Mouse (Mus musculus) forebrain, embryonic 14.5 days (tissue): ENCODE results near the gene Ankrd65. TPM values are rescaled to one million over a fixed set of nuclear protein-coding genes. Genes with fewer than 3 reads are reported as not detected.

Experiments used
- ATAC-seq: fragments of 200-750 bp; cut with Nextera tagmentation; 2 replicates; pipeline ENCODE4 v1.8.0; 2017; ENCODE audit warnings: mild to moderate bottlenecking, moderate library complexity
- DNase-seq: peaks from one replicate; pipeline ENCODE4 v3.0.0-alpha.2; 2015; ENCODE audit warnings: low spot score
- H3K27ac ChIP-seq: fragments of 300-500 bp; sonication (generic); 2 replicates; pipeline ENCODE4 v1.5.1; 2014; ENCODE audit warnings: low read depth, mild to moderate bottlenecking, control low read depth, low read length, moderate library complexity
- H3K27me3 ChIP-seq: fragments of 300-500 bp; sonication (generic); replicated peaks from 2 replicates; pipeline ENCODE4 v1.6.1; 2014; ENCODE audit warnings: low read length, control low read depth, mixed read lengths; ENCODE audit not compliant: control insufficient read depth, insufficient read depth
- H3K36me3 ChIP-seq: fragments of 300-500 bp; sonication (generic); 2 replicates; pipeline ENCODE4 v1.6.1; 2014; ENCODE audit warnings: low read length, control low read depth; ENCODE audit not compliant: control insufficient read depth, insufficient read depth
- H3K4me1 ChIP-seq: fragments of 300-500 bp; sonication (generic); 2 replicates; pipeline ENCODE4 v1.6.1; 2014; ENCODE audit warnings: antibody characterized with exemption, low read length, control low read depth; ENCODE audit not compliant: control insufficient read depth, insufficient read depth
- H3K4me2 ChIP-seq: fragments of 300-500 bp; sonication (generic); 2 replicates; pipeline ENCODE4 v1.6.1; 2014; ENCODE audit warnings: mild to moderate bottlenecking, control low read depth, low read length
- H3K4me3 ChIP-seq: fragments of 300-500 bp; sonication (generic); 2 replicates; pipeline ENCODE4 v1.5.1; 2014; ENCODE audit warnings: low read depth, low read length, control low read depth
- H3K9ac ChIP-seq: fragments of 300-500 bp; sonication (generic); 2 replicates; pipeline ENCODE4 v1.6.1; 2014; ENCODE audit warnings: mild to moderate bottlenecking, low read length, control low read depth, moderate library complexity
- H3K9me3 ChIP-seq: fragments of 300-500 bp; sonication (generic); replicated peaks from 2 replicates; pipeline ENCODE4 v1.6.1; 2016; ENCODE audit warnings: low read length, control low read depth, mixed read lengths; ENCODE audit not compliant: control insufficient read depth
- WGBS: fragments of 180-500 bp; shearing (Covaris S2); extraction: QIAGEN DNeasy Blood & Tissue Kit; methylation state at CpG from one replicate; pipeline ENCODE4 v1.1.7; 2014; 5-methylcytosine and 5-hydroxymethylcytosine counted together
- polyA plus RNA-seq: library from polyadenylated mRNA; unstranded; fragments of >200 nt; fragmentation: Nextera tagmentation; extraction: Ambion mirVana; gene quantifications from 2 replicates; pipeline ENCODE4 v1.2.1, GENCODE M21; 2014

Ankrd65 gene
- polyA plus RNA-seq, 1 experiment from 2014 or later = not detected

DNA sequence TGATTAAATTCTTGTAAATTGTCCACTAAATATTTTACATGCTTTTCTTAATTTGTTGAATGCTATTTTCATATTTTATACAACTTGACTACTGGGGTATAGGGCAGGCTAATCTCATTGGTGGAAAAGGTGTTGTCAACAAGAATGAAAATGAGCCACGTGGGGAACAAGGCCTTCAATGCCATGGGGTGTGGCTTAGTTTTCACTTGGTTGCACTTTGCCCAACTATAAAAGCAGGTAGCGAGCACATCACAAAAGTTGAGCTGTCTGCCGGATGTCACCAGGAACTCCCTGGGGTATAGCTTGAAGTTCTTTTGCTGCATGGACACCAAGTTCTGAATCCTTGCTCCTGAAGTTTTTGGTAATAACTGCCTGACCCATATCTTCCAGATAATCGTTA is 27.3 kb downstream of the Ankrd65 start:
- ATAC-seq = no peak
- no peaks in the 10 kb centered on the region for H3K9me3 ChIP-seq
- WGBS = 57% methylated on average over 4 of the region's 4 CpGs

DNA sequence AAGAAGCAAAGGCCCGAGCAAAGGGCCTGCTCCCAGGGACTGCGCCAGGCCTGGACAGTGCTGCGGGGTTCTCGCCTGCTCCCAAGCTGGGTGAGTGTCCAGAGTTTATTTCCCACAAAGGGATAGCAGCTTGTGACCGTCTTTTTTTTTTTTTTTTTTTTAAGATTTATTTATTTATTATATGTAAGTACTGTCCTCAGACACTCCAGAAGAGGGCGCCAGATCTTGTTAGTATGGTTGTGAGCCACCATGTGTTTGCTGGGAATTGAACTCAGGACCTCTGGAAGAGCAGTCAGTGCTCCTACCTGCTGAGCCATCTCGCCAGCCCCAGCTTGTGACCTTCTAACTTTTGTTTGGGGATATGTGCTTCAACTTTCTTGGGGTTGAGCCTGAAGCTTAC is 30.8 kb downstream of the Ankrd65 start:
- Histone ChIP-seq H3K4me3 (no peak overlapping the region), H3K9me3 (no peaks in the 10 kb centered on the region), H3K27ac (no peak overlapping the region), H3K4me2 (no peak overlapping the region), H3K9ac (no peak overlapping the region), H3K36me3 (peaks cover 93% of the 10 kb centered on the region), H3K4me1 (no peaks in the 10 kb centered on the region), H3K27me3 (no peaks in the 10 kb centered on the region)
- DNase-seq (no peak), ATAC-seq (no peak)
- 80% methylated on average over 7 of the region's 7 CpGs for WGBS

More for the DNA sequence above, 27.3 kb downstream of the Ankrd65 start:
- H3K27me3 ChIP-seq = no peaks in the 10 kb centered on the region
- H3K4me2 ChIP-seq = no peak overlapping the region
- H3K4me3 ChIP-seq = no peak overlapping the region
- H3K27ac ChIP-seq = no peak overlapping the region
- H3K4me1 ChIP-seq = peaks cover 11% of the 10 kb centered on the region
- no peak overlapping the region for H3K9ac ChIP-seq
- DNase-seq = no peak
- H3K36me3 ChIP-seq = peaks cover 89% of the 10 kb centered on the region

DNA sequence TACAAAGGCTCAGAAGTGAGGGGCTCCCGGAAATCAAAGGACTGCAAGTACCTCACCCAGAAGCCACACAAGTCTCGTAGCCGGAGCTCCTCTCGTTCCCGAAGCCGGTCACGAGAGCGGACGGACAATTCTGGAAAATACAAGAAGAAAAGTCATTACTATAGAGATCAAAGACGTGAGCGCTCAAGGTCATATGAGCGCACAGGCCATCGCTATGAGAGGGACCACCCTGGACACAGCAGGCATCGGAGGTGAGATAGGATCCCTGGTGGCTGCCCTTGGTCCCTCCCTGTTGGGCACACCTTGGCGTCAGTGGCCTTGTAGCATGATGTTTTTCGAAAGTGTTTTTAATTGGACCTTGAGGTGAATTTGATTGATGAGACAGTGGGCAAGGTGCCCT is 33.2 kb downstream of the Ankrd65 start:
- H3K4me1 ChIP-seq = no peaks in the 10 kb centered on the region
- H3K36me3 ChIP-seq = peaks cover 85% of the 10 kb centered on the region

DNA sequence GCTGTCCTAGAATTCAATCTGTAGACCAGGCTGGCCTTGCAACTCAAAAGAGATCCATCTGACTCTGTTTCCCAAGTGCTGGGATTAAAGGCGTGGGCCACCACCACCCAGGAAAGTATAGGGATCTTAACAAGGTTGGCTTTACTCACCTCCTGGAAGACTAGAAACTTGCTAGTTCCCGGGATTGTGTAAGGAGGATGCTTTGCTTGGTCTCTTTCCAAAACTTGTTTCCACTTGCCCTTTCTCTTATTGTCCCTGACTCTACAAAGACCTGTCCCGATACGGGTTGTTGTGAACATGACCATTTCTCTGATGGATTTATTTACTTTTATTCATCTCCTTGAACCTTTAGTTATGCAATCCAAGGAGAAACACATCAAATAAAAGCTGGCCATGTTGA is 39.6 kb downstream of the Ankrd65 start:
- Histone ChIP-seq H3K9ac (no peak overlapping the region), H3K9me3 (no peaks in the 10 kb centered on the region), H3K4me3 (no peak overlapping the region), H3K36me3 (peaks cover 38% of the 10 kb centered on the region), H3K4me2 (no peak overlapping the region), H3K27me3 (no peaks in the 10 kb centered on the region), H3K4me1 (peaks cover 13% of the 10 kb centered on the region), H3K27ac (no peak overlapping the region)
- 93% methylated on average over 4 of the region's 4 CpGs for WGBS
- no peak for ATAC-seq
- DNase-seq = no peak

More for the DNA sequence above, 33.2 kb downstream of the Ankrd65 start:
- no peak overlapping the region for H3K4me2 ChIP-seq
- ATAC-seq (no peak), DNase-seq (no peak)
- WGBS = 96% methylated on average over 16 of the region's 16 CpGs
- no peaks in the 10 kb centered on the region for H3K9me3 ChIP-seq
- H3K27ac ChIP-seq = no peak overlapping the region
- no peak overlapping the region for H3K4me3 ChIP-seq
- no peak overlapping the region for H3K9ac ChIP-seq
- no peaks in the 10 kb centered on the region for H3K27me3 ChIP-seq

DNA sequence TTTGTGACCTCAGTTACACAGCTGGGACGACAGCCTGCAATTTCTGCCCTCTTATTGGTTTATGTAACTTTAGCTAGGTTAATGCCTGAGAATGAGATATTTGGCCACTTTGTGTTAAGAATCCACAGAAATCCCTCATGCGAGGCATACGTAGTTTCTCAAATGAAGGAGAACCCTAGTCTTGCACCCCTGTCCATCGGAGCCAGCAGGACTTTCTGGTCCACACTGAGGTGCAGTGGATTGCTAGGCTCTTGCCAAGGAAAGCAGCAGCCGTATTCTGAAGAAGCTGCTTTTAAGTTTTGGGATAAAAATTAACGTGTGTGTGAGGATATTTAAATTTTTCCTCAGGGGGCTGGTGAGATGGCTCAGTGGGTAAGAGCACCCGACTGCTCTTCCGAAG is 40.4 kb downstream of the Ankrd65 start:
- 61% methylated on average over 8 of the region's 8 CpGs for WGBS
- DNase-seq = no peak
- H3K9ac ChIP-seq = peak overlapping the region; percentile 90

DNA sequence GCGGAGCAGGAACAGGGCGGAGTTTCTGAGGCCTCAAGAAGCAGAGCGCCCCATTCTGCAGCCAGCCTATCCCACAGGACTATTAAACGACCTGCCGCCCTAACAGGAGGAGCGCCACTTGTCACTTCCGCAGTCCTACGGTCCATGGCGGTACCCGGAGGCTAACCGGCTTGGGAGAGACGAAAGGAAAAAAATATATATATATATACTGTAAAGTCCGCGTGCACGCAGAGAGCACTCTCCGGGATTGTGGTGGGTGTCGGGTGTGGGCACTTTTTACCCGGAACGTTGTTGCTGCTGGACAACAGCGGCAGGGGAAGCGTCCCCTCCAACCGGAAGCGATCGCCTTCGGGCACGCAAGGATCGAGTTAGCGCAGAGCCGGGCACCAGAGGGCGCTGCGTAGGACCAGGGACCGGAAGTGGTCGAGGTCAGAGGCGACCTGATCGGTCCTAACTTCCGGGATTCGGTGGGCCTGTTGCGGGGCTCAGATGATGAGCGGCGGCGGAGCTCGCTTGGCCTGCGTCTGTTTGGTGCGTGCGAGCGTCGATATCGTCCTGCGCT is 41.0 kb downstream of the Ankrd65 start, which contains the start of gene Aurkaip1:
Aurkaip1 (plus strand) TSS at position 68 of the 562 bp plus-strand sequence.
- peaks cover 13% of the 10 kb centered on the region for H3K4me1 ChIP-seq
- H3K9me3 ChIP-seq = no peaks in the 10 kb centered on the region
- peaks cover 32% of the 10 kb centered on the region for H3K36me3 ChIP-seq
- peak within 1 kb of the TSS; percentile 90 for H3K9ac ChIP-seq
- H3K4me3 ChIP-seq = peak within 1 kb of the TSS; percentile 80
- no peaks in the 10 kb centered on the region for H3K27me3 ChIP-seq
- DNase-seq (peak; percentile 97), ATAC-seq (peak; percentile 95)
- peak within 1 kb of the TSS; percentile 98 for H3K4me2 ChIP-seq
- WGBS = under 1% methylated on average over 49 of the region's 49 CpGs
- peak within 1 kb of the TSS; percentile 89 for H3K27ac ChIP-seq

More for the DNA sequence above, 40.4 kb downstream of the Ankrd65 start:
- peak overlapping the region; percentile 80 for H3K4me3 ChIP-seq
- H3K9me3 ChIP-seq = no peaks in the 10 kb centered on the region
- no peaks in the 10 kb centered on the region for H3K27me3 ChIP-seq
- no peak overlapping the region for H3K27ac ChIP-seq
- no peak for ATAC-seq
- H3K4me1 ChIP-seq = peaks cover 13% of the 10 kb centered on the region
- peaks cover 34% of the 10 kb centered on the region for H3K36me3 ChIP-seq
- H3K4me2 ChIP-seq = peak overlapping the region; percentile 98

DNA sequence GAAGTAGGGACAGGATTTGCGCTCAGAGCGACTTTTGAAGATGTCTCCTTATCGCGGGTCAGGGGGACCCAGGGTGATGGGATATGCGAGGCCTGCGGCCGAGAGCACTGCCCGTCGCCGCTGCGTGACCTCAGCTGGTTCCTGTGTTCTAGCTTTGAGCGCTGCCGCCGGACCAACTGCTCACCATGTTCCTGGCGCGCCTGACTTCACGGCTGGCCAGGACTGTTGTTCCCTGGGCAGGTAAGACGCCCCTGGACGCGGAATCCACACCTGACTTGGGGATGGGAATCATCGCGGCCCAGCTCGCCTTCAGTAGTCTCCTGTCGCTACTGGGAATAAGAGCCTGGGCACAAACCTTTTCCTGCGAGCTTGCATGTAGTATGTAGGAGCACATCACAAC is 41.6 kb downstream of the Ankrd65 start:
- H3K4me2 ChIP-seq = peak overlapping the region; percentile 98
- ATAC-seq (no peak; the same call in 1 of the 2 replicates), DNase-seq (no peak)
- no peaks in the 10 kb centered on the region for H3K9me3 ChIP-seq
- H3K9ac ChIP-seq = peak overlapping the region; percentile 90
- peaks cover 28% of the 10 kb centered on the region for H3K36me3 ChIP-seq
- H3K4me1 ChIP-seq = peaks cover 13% of the 10 kb centered on the region
- H3K4me3 ChIP-seq = peak overlapping the region; percentile 80
- 1% methylated on average over 25 of the region's 25 CpGs for WGBS
- peak overlapping the region; percentile 89 for H3K27ac ChIP-seq
- no peaks in the 10 kb centered on the region for H3K27me3 ChIP-seq

DNA sequence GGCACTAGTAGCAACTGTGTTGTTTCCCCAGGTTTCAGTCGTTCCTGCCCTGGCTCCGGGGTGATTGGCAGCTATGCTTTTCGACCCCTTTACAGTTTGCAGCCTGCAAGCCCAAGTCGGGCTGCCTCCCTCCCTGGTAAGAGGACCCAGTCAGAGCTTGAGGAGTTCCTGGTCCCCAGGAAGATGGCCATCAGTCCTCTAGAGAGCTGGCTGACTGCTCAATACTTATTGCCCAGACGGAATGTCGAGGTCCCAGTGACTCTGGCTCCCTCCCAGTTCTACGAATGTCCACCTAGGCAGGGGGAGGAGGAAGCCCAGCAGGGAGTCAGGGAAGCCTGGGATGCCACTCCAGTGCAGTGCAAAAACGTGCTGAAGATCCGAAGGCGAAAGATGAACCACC is 42.1 kb downstream of the Ankrd65 start:
- peak overlapping the region; percentile 98 for H3K4me2 ChIP-seq
- WGBS = 62% methylated on average over 10 of the region's 10 CpGs
- peak overlapping the region; percentile 90 for H3K9ac ChIP-seq
- ATAC-seq (no peak), DNase-seq (no peak)
- H3K27me3 ChIP-seq = no peaks in the 10 kb centered on the region
- peaks cover 13% of the 10 kb centered on the region for H3K4me1 ChIP-seq
- H3K9me3 ChIP-seq = no peaks in the 10 kb centered on the region
- H3K4me3 ChIP-seq = peak overlapping the region; percentile 80
- peaks cover 23% of the 10 kb centered on the region for H3K36me3 ChIP-seq
- no peak overlapping the region for H3K27ac ChIP-seq

DNA sequence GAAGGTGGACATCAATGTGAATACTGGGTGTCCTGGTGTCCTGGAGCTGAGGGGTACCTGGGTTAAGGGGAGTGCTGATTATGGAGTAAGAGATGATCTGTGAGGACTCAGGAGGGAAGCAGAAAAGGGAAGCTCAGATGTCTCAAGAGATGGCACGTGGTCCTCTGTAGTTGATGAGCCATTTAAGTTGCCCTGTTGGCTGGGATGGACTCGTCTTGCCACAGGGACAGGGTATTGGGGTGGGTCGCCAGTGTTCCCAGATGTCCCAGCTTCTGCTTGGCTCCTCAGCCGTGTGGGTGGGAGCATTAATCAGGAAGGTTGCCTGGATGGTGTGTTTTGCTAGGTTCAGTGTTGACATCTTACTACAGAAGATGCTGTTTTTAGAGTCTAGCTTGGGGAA is 43.0 kb downstream of the Ankrd65 start:
- ATAC-seq (no peak), DNase-seq (no peak)
- no peak overlapping the region for H3K27ac ChIP-seq
- no peak overlapping the region for H3K4me2 ChIP-seq
- no peaks in the 10 kb centered on the region for H3K9me3 ChIP-seq
- peaks cover 13% of the 10 kb centered on the region for H3K4me1 ChIP-seq
- H3K36me3 ChIP-seq = peaks cover 18% of the 10 kb centered on the region
- 89% methylated on average over 4 of the region's 4 CpGs for WGBS
- H3K27me3 ChIP-seq = no peaks in the 10 kb centered on the region
- H3K9ac ChIP-seq = no peak overlapping the region
- no peak overlapping the region for H3K4me3 ChIP-seq
